Mouse (Mus musculus) cortical plate, adult 2 months (tissue): ENCODE measurements around the gene Hist1h4n. TPM values are rescaled to one million over a fixed set of nuclear protein-coding genes. Genes with fewer than 3 reads are reported as not detected.
A peak's percentile ranks its signal among the peaks of the same experiment; 100 is the strongest.
"Not testable (repeated sequence)": the region's sequence is repeated elsewhere in the genome, so short reads cannot be mapped to it uniquely, and the experiment has no call there.

Source experiments
- H3K27ac ChIP-seq: fragments of 200-500 bp; 2 replicates; pipeline ENCODE4 v1.5.1; 2012; ENCODE audit warnings: low read length, control low read depth, inconsistent platforms; ENCODE audit not compliant: insufficient read depth
- H3K4me1 ChIP-seq: fragments of 200-500 bp; 2 replicates; pipeline ENCODE4 v1.6.1; 2011; ENCODE audit warnings: low read length; ENCODE audit not compliant: control insufficient read depth, insufficient read depth
- H3K4me3 ChIP-seq: fragments of 200-500 bp; 2 replicates; pipeline ENCODE4 v1.5.1; 2011; ENCODE audit warnings: mild to moderate bottlenecking, low read length, control low read depth; ENCODE audit not compliant: insufficient read depth
- CTCF ChIP-seq: fragments of 200-500 bp; IDR thresholded peaks from 2 replicates; pipeline ENCODE4 v1.5.1; 2011; ENCODE audit warnings: mild to moderate bottlenecking, control low read depth, low read length; ENCODE audit not compliant: insufficient read depth; ENCODE audit errors: extremely low read depth
- POLR2A ChIP-seq: fragments of 200-500 bp; IDR thresholded peaks from 2 replicates; pipeline ENCODE4 v1.6.1; 2011; ENCODE audit warnings: mild to moderate bottlenecking, low read length, control low read depth; ENCODE audit not compliant: insufficient read depth; ENCODE audit errors: extremely low read depth
- polyA plus RNA-seq: library from polyadenylated mRNA; depleted of rRNA; stranded (reverse); fragments of >200 nt; gene quantifications from 2 replicates; pipeline ENCODE4 v1.2.3, GENCODE M21; 2012; rRNA removed

Gene Hist1h4n
- polyA plus RNA-seq, 1 experiment, result 23.0 TPM

- 0 out of 2 replicates have a peak, but pooled peaks cover 1% of the 10 kb centered on the region for H3K4me1 ChIP-seq
- TF ChIP-seq CTCF (no peak), POLR2A (no peak)
- H3K4me3 ChIP-seq, result no peak overlapping the region
- H3K27ac ChIP-seq, result no peak overlapping the region
These were observed 42.1 kb downstream of the Hist1h4n start for GRCm38 (mm10) chr13:21789925-21790324.

DNA sequence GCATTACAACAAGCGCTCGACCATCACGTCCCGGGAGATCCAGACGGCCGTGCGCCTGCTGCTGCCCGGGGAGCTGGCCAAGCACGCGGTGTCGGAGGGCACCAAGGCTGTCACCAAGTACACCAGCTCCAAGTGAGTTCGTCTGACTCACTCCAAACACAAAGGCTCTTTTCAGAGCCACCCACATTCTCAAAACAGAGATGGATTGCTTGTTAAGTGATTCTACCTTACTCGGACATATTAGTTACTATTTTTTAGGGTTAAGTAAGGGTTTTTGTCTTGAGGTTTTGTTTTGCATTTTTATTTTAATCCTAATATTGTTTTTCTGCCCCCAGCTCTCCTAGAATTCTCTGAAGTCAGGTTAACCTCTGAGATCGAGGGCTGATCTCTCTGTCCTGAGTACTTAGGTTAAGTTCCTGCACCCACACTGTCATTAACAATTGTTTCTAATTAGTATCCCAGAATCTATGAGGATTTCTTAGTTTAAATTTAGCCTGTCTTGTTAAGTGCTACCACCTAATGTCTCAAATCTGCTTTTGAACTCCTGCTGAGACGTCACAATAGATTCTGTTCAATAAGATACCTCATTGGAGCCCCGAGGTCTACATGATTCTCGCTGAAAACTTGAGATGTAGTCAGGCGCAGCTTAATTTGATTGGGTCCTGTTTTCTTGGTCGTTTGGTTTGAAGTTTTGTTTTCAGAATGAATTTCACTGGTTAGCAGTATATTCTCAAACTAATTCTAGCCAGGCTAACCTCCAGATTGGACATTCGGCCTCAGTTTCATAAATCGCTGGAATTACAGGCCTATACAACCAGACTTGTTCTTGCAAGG lies 44.0 kb downstream of the Hist1h4n start:
- TF ChIP-seq POLR2A (no peak), CTCF (no peak)
- Histone ChIP-seq H3K27ac (no peak overlapping the region), H3K4me1 (peaks cover 1% of the 10 kb centered on the region; the same call in 1 of the 2 replicates), H3K4me3 (peak overlapping the region; percentile 25; the same call in 1 of the 2 replicates)

GRCm38 (mm10) chr13:21786899-21787629 lies 44.9 kb downstream of the Hist1h4n start, which contains the start of the genes Hist1h2an and Hist1h2bp:
Gene Hist1h2an, minus strand, starts transcription at chr13:21787218.
Gene Hist1h2bp, plus strand, starts transcription at chr13:21787461.
- peak within 1 kb of the TSS; percentile 25 for H3K4me3 ChIP-seq
- TF ChIP-seq POLR2A, result peak; percentile 53; the same call in 1 of the 2 replicates
- not testable (repeated sequence) for H3K27ac ChIP-seq, H3K4me1 ChIP-seq

GRCm38 (mm10) chr13:21786189-21786898 lies 45.7 kb downstream of the Hist1h4n start:
- TF ChIP-seq POLR2A (no peak), CTCF (no peak)
- Histone ChIP-seq H3K4me1 (peaks cover 1% of the 10 kb centered on the region; the same call in 1 of the 2 replicates), H3K4me3 (no peak overlapping the region; the same call in 1 of the 2 replicates), H3K27ac (no peak overlapping the region)

DNA sequence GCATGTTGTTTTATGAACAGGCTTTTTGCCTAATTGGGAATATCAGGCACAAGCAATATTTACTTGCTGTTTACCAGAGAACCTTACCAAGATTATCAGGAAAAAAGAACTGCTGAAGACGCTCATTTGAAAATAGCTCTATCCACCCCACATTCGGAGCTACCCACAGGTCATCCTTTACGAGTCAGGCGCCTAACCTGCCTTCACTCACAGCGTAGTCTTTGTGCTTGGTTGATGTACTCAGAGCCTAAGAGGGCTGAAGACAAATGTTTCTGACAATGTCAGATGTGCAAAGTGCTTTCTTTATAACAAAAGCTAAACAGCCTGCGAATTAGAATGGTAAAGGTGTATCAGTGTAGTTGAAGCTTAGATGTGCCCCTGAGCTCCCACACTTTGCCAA lies 47.7 kb downstream of the Hist1h4n start:
- TF ChIP-seq POLR2A (no peak), CTCF (no peak)
- Histone ChIP-seq H3K4me3 (no peak overlapping the region), H3K4me1 (no peaks in the 10 kb centered on the region; the same call in 1 of the 2 replicates), H3K27ac (no peak overlapping the region)

DNA sequence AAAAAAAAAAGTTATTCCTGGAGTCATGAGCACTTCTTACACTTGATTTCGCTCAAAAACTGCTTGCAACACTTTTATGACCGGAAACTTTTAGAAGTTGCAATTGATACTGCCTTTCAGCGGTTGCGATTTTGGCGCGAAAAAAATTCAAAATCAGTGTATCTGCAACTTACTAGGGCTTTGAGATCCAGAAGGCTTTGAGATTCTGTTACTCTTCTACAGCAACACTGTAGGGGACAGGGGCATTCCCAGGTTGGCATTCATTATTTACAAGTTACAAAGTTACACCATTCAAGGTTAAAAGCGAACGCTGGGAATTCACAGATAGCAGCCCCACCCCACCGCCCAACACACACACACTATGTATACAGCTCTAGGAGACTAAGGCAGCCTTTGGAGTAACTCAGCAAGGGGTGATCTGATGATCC lies 48.2 kb downstream of the Hist1h4n start:
- H3K27ac ChIP-seq, result no peak overlapping the region
- TF ChIP-seq CTCF, result no peak
- H3K4me3 ChIP-seq, result peak overlapping the region; percentile 49; the same call in 1 of the 2 replicates
- H3K4me1 ChIP-seq, result no peaks in the 10 kb centered on the region; the same call in 1 of the 2 replicates

GRCm38 (mm10) chr13:21783255-21783617 lies 48.8 kb downstream of the Hist1h4n start, which contains the start of gene Hist1h3i:
Gene Hist1h3i, minus strand, starts transcription at chr13:21783370.
- H3K27ac ChIP-seq, result peak within 1 kb of the TSS; percentile 23; the same call in 1 of the 2 replicates
- TF ChIP-seq CTCF (no peak), POLR2A (peak; percentile 68)
- peak within 1 kb of the TSS; percentile 49 for H3K4me3 ChIP-seq
- H3K4me1 ChIP-seq, result no peaks in the 10 kb centered on the region; the same call in 1 of the 2 replicates

- Histone ChIP-seq H3K27ac (peak overlapping the region; percentile 23; the same call in 1 of the 2 replicates), H3K4me3 (peak overlapping the region; percentile 49)
- H3K4me1 ChIP-seq, result not testable (repeated sequence)
These were observed 49.4 kb downstream of the Hist1h4n start for GRCm38 (mm10) chr13:21782361-21783254.

Other genes with a start within 250 kb of the Hist1h4n start
- not detected in 2 replicates for gene Olfr1362, start 218.2 kb downstream of the Hist1h4n start, polyA plus RNA-seq
- 0.06 TPM in 1 of 2 replicates, not detected in the other for gene Olfr11, start 189.7 kb downstream of the Hist1h4n start, polyA plus RNA-seq
- not detected in 2 replicates for gene Olfr1361, start 168.8 kb downstream of the Hist1h4n start, polyA plus RNA-seq
- not detected in 2 replicates for gene Olfr1360, start 154.8 kb downstream of the Hist1h4n start, polyA plus RNA-seq
- not detected in 2 replicates for gene Olfr1359, start 134.1 kb downstream of the Hist1h4n start, polyA plus RNA-seq
- 1.2 TPM in 1 of 2 replicates, not detected in the other for gene Hist1h2bl, start 116.1 kb downstream of the Hist1h4n start, polyA plus RNA-seq
- 1.5 and 1.7 TPM in 2 replicates for gene Hist1h2ai, start 115.8 kb downstream of the Hist1h4n start, polyA plus RNA-seq
- 0.91 and 3.1 TPM in 2 replicates for gene Hist1h3h, start 114.5 kb downstream of the Hist1h4n start, polyA plus RNA-seq
- 0.77 TPM in 1 of 2 replicates, not detected in the other for gene Hist1h2bm, start 110.2 kb downstream of the Hist1h4n start, polyA plus RNA-seq
- 2.3 and 2.4 TPM in 2 replicates for gene Hist1h4j, start 97.1 kb downstream of the Hist1h4n start, polyA plus RNA-seq
- 11.0 and 14.4 TPM in 2 replicates for gene Hist1h4k, start 81.7 kb downstream of the Hist1h4n start, polyA plus RNA-seq
- 0.70 and 1.7 TPM in 2 replicates for gene Hist1h2ak, start 78.4 kb downstream of the Hist1h4n start, polyA plus RNA-seq
- 2.0 and 2.7 TPM in 2 replicates for gene Hist1h2bn, start 78.1 kb downstream of the Hist1h4n start, polyA plus RNA-seq
- 0.21 and 0.25 TPM in 2 replicates for gene Hist1h1b, start 51.6 kb downstream of the Hist1h4n start, polyA plus RNA-seq
- gene Hist1h3i, start 48.8 kb downstream of the Hist1h4n start, polyA plus RNA-seq, result 1.3 and 3.1 TPM in 2 replicates
- gene Hist1h2an, start 45.0 kb downstream of the Hist1h4n start, polyA plus RNA-seq, result not detected in 2 replicates
- gene Hist1h2bp, start 44.7 kb downstream of the Hist1h4n start, polyA plus RNA-seq, result 0.26 and 0.63 TPM in 2 replicates
- gene Hist1h2bq, start 22.0 kb downstream of the Hist1h4n start, polyA plus RNA-seq, result 1.2 and 1.7 TPM in 2 replicates
- not detected in 2 replicates for gene Hist1h2ao, start 21.7 kb downstream of the Hist1h4n start, polyA plus RNA-seq
- not detected in 2 replicates for gene Hist1h4m, start 20.4 kb downstream of the Hist1h4n start, polyA plus RNA-seq
- gene Hist1h2ap, start 1.3 kb upstream of the Hist1h4n start, polyA plus RNA-seq, result 2.4 and 3.5 TPM in 2 replicates
- 0.34 and 0.92 TPM in 2 replicates for gene Hist1h2br, start 1.5 kb upstream of the Hist1h4n start, polyA plus RNA-seq
- gene Zfp184, start 112.9 kb upstream of the Hist1h4n start, polyA plus RNA-seq, result 2.2 and 2.3 TPM in 2 replicates
- 0.04 TPM in 1 of 2 replicates, not detected in the other for gene Pom121l2, start 149.0 kb upstream of the Hist1h4n start, polyA plus RNA-seq
- gene Prss16, start 177.5 kb upstream of the Hist1h4n start, polyA plus RNA-seq, result 1.9 and 2.5 TPM in 2 replicates
- gene Hist1h2ah, start 203.4 kb upstream of the Hist1h4n start, polyA plus RNA-seq, result 0.75 TPM in 1 of 2 replicates, not detected in the other
- 0.50 and 0.64 TPM in 2 replicates for gene Hist1h2bk, start 203.7 kb upstream of the Hist1h4n start, polyA plus RNA-seq
- gene Hist1h4i, start 209.2 kb upstream of the Hist1h4n start, polyA plus RNA-seq, result 5.7 and 7.9 TPM in 2 replicates
- gene Hist1h2ag, start 210.7 kb upstream of the Hist1h4n start, polyA plus RNA-seq, result 0.63 and 1.1 TPM in 2 replicates
- 0.64 and 0.69 TPM in 2 replicates for gene Hist1h2bj, start 211.0 kb upstream of the Hist1h4n start, polyA plus RNA-seq